Mouse (Mus musculus): ENCODE results near the gene Prickle2.

Prickle2 gene

GRCm38 (mm10) chr6:92518438-92518968 is 187.5 kb downstream of the Prickle2 start:
- no peak for DNase-seq (ENCODE audit: low read depth, low spot score)

DNA sequence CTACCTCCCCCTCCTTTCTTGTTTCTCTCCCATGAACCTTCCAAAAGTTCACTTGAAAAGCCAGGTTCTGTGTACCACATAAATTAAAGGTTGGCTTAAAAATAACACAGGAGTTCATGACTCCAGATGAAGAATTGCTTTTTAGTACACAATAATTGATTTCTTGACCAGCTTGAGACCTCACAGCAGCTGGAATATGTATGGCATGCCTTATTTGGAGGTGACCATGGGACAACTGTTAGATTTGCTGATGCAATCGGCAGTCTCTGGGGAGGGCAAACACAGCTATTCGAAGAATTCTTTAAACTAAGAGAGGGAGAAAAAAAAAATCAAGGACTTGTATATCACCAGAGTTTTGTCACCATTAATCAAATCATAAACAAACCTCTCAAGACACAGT is 189.0 kb downstream of the Prickle2 start:
- DNase-seq (ENCODE audit: low read depth, low spot score) = peak; percentile 22

- DNase-seq (ENCODE audit: low read depth, low spot score) = no peak
These were observed 194.0 kb downstream of the Prickle2 start for GRCm38 (mm10) chr6:92512001-92512400.

GRCm38 (mm10) chr6:92509712-92510111 is 196.2 kb downstream of the Prickle2 start:
- no peak for DNase-seq (ENCODE audit: low read depth, low spot score)

DNA sequence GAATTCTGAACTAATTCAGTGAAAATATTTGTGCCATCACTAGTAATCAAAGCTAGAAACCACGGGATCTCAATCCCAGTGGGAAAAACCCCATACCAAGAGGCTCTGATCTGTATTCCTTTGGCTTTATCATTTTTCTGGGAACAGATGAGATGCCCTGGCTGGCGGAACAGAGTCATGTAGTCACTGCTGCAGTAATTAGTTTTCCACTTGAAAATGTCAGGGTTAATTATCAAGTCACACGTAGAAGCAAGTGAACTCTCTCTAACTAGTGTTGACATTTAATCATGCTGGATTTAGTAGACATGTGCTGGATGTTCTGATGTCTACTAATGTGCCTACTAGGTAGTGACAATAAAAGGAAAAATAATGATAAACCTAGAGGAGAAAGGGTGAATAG is 199.7 kb downstream of the Prickle2 start:
- no peak for DNase-seq (ENCODE audit: low read depth, low spot score)

- no peak for DNase-seq (ENCODE audit: low read depth, low spot score)
These were observed 206.5 kb downstream of the Prickle2 start for GRCm38 (mm10) chr6:92499449-92499848.

GRCm38 (mm10) chr6:92498574-92498973 is 207.4 kb downstream of the Prickle2 start:
- DNase-seq (ENCODE audit: low read depth, low spot score) = no peak

DNA sequence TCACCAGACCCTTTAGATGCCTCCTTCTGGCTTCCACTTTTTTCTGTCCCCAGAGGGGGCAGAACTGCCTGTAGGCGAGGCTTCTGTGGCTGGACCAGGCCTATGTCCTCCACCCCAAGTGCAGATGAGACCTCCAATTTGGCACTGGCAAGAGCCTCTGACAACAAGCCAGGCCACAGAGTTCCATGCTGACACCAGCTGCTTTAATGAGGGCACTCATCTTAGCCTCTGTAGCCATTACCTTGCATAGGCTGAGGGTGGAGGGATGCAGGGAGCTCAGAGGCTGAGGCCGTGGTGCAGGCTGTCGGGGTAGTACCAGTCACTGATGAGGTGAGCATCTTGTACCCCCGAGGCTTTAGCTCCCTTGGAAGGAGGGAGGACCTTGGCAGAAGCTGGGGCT is 208.7 kb downstream of the Prickle2 start:
- DNase-seq (ENCODE audit: low read depth, low spot score) = no peak

GRCm38 (mm10) chr6:92495500-92495899 is 210.5 kb downstream of the Prickle2 start:
- no peak for DNase-seq (ENCODE audit: low read depth, low spot score)

- no peak for DNase-seq (ENCODE audit: low read depth, low spot score)
These were observed 224.3 kb downstream of the Prickle2 start for GRCm38 (mm10) chr6:92481690-92481956.

DNA sequence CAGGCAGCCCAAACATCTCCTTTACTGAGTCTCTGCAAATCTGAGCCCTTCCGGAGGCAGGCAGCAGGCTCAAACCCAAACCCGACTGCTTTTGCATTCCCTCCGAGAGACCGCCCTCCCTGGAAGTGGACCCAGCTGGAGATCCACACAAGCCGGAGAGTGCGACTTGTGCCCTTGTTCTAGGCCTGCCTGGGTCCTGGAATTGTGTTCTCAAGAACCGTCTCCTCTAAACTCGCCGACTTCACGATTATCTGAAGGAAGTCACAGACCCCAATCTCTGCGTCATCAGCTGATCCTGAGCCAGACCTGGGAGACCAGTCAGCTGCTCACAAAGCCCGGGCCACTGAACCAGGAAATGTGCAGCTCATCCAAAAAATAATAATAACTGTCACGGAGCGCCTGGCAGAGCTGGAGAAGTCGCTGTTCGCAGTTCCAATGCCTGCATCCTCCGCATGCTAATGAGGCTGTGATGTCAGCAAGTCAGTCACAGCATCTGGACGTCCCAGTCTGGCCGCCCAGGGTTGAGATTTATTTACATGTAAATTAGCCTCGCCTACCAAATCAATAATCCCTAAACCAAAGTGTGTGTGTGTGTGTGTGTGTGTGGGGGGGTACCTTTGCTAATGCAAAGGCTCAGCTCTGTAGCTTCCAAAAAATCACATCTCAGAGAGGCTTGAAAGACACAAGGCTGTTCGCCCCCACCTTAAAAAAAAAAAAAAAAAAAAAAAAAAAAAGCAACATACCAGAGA is 224.8 kb downstream of the Prickle2 start:
- peak; percentile 40 for DNase-seq (ENCODE audit: low read depth, low spot score)

GRCm38 (mm10) chr6:92478612-92479011 is 227.3 kb downstream of the Prickle2 start:
- no peak for DNase-seq (ENCODE audit: low read depth, low spot score)

- DNase-seq (ENCODE audit: low read depth, low spot score) = no peak
These were observed 228.3 kb downstream of the Prickle2 start for GRCm38 (mm10) chr6:92477621-92478020.

GRCm38 (mm10) chr6:92469456-92469855 is 236.5 kb downstream of the Prickle2 start:
- DNase-seq (ENCODE audit: low read depth, low spot score) = no peak

GRCm38 (mm10) chr6:92468892-92469291 is 237.1 kb downstream of the Prickle2 start:
- DNase-seq (ENCODE audit: low read depth, low spot score) = no peak

- DNase-seq (ENCODE audit: low read depth, low spot score) = no peak
These were observed 237.6 kb downstream of the Prickle2 start for GRCm38 (mm10) chr6:92468383-92468791.

DNA sequence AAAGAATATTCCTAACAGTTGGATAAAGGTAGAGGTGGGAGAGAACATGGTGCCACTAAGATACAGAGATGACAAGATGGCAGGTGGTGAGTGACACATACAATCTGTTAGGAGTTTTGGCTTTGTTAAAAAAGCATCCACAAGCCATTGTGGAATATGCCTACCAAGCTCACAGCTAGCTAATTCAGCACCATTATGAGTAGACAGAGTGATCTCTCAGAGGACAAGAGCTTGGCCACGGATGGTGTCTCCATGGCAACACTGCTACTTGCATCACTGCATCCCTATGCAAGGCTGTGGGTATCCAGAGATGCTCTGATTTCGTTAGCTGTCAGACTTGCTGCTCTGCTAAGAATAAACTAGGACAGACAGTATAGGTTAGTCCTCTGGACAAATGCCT is 238.6 kb downstream of the Prickle2 start:
- DNase-seq (ENCODE audit: low read depth, low spot score) = no peak

GRCm38 (mm10) chr6:92465666-92466065 is 240.3 kb downstream of the Prickle2 start:
- DNase-seq (ENCODE audit: low read depth, low spot score) = no peak

DNA sequence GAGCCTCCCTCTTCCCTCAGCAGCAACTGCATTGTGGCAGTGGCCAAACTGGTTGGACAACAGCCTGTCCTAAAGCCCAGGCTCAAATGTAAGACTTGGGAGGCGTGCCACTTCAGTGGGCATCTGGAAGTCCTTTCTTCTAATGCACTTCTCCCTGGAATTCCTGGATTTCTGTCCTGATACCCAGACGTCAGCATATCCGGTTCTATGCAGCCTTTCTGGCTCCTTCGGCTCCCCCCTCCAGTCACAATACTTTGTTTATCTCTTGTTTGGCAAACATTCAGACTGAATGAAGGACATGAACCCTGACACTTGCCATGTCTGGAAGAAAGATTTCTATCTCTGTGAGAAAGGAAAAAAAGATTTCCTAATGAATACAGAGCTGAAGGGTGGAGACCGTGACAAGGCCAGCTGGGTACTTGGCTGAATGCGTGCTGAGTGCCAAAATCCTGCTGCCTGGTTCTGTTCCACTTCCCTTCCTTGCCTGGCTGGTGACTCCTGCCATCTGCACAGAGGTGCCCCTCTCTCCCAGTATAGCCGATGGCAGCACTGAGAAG is 241.1 kb downstream of the Prickle2 start:
- no peak for DNase-seq (ENCODE audit: low read depth, low spot score)

DNA sequence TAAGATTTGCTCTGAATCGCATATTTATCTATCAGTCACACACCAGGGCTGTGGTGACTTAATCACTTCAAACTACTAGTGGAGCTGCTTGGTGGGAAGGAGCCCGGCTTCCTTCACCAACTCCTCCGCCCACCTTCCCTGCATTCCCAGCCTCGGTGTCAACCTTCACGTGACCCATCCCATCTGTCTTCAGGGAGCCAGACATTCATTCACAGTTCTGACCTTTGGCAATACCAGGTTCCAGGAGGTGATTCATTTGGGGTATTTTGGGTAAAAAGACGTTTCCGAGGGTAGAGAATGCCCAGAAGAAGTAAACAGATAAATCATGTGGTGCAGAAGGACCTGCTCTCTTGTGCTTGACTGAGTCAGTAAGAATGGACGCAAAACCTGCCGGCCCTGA is 242.2 kb downstream of the Prickle2 start:
- DNase-seq (ENCODE audit: low read depth, low spot score) = no peak

DNA sequence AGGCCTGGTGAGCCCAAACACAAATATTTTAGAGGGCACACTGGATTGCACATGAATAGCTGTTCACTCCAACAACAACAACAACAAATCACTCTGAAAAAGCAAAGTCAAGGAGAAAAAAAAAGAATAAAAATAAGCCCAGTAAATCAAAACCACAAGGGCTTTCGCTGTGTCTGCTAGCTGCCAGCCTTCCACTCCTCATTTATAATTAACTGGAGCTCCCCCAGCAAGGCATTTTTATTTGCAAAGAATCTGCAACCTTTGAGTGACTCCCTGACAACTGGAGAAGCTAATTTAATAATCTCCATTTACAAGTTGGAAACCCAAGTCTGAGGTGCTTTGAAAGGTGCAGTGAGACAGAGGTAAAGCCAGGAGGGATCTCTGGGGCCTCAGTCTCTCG is 245.2 kb downstream of the Prickle2 start:
- DNase-seq (ENCODE audit: low read depth, low spot score) = no peak

DNA sequence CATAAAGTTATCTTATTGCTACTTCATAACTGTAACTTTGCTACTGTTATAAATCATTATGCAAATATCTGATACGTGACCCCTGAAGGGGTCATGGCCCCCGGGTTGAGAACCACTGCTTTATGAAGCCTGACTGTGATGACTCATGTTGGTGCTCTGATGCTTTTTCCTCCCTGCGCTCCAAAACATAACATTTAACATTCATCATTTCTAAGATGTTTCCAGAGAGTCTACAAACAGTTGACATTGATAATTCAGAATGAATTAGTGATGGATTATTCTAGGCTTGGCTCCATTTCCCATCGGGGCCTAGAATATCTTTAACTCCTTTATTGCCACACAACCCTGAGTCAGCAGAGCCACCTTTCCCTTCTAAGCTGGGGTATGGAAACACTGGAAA is 247.9 kb downstream of the Prickle2 start:
- no peak for DNase-seq (ENCODE audit: low read depth, low spot score)

- no peak for DNase-seq (ENCODE audit: low read depth, low spot score)
These were observed 254.5 kb downstream of the Prickle2 start for GRCm38 (mm10) chr6:92451421-92451820.

- no peak for DNase-seq (ENCODE audit: low read depth, low spot score)
These were observed 256.0 kb downstream of the Prickle2 start for GRCm38 (mm10) chr6:92449956-92450355.
